Mouse (Mus musculus) MEL (cell line): ENCODE measurements around the gene Fus. TPM values are rescaled to one million over a fixed set of nuclear protein-coding genes. Genes with fewer than 3 reads are reported as not detected.

Experiments used
- DNase-seq: peaks from one replicate; pipeline ENCODE4 v3.0.0; 2011; ENCODE audit warnings: low read depth, low spot score
- H3K27ac ChIP-seq: 2 replicates; pipeline ENCODE4 v1.5.1; 2012; ENCODE audit warnings: low read depth, mild to moderate bottlenecking, control low read depth, low read length, moderate library complexity; ENCODE audit not compliant: control insufficient read depth
- H3K27me3 ChIP-seq, 2 experiments: fragments of 150-350 bp in 1 of 2; sonication (generic) in 1 of 2; 2 replicates each; pipeline ENCODE4 v1.6.1; 2012; ENCODE audit warnings: low read length in 2 of 2, mild to moderate bottlenecking in 2 of 2, improper control_type of control experiment in 1 of 2, moderate library complexity in 1 of 2; ENCODE audit not compliant: insufficient read depth in 2 of 2, control insufficient read depth in 1 of 2
- H3K36me3 ChIP-seq, 2 experiments: 2 replicates each; pipeline ENCODE4 v1.6.1; 2012 to 2014; ENCODE audit warnings: low read length in 2 of 2, improper control_type of control experiment in 1 of 2, inconsistent platforms in 1 of 2, mild to moderate bottlenecking in 1 of 2; ENCODE audit not compliant: insufficient read depth in 2 of 2, control insufficient read depth in 1 of 2
- H3K4me1 ChIP-seq, 2 experiments: fragments of 150-350 bp in 1 of 2; sonication (generic) in 1 of 2; 2 replicates each; pipeline ENCODE4 v1.6.1; 2012; ENCODE audit warnings: low read length in 2 of 2, improper control_type of control experiment in 1 of 2, mild to moderate bottlenecking in 1 of 2; ENCODE audit not compliant: insufficient read depth in 2 of 2, control insufficient read depth in 1 of 2
- H3K4me3 ChIP-seq, 2 experiments: fragments of 150-350 bp in 1 of 2; sonication (generic) in 1 of 2; 2 replicates each; pipeline ENCODE4 v1.5.1; 2012; ENCODE audit warnings: low read depth in 2 of 2, low read length in 2 of 2, mild to moderate bottlenecking in 2 of 2, moderate library complexity in 2 of 2, control low read depth in 1 of 2, improper control_type of control experiment in 1 of 2; ENCODE audit not compliant: control insufficient read depth in 1 of 2, insufficient read depth in 1 of 2
- H3K79me2 ChIP-seq: 2 replicates; pipeline ENCODE4 v1.6.1; 2012; ENCODE audit warnings: mild to moderate bottlenecking, low read length, moderate library complexity; ENCODE audit not compliant: control insufficient read depth, poor library complexity, insufficient read depth
- H3K9ac ChIP-seq: 2 replicates; pipeline ENCODE4 v1.6.1; 2012; ENCODE audit warnings: low read depth, mild to moderate bottlenecking, control low read depth, low read length, moderate library complexity; ENCODE audit not compliant: control insufficient read depth, poor library complexity, severe bottlenecking
- H3K9me3 ChIP-seq: fragments of 150-350 bp; sonication (generic); replicated peaks from 2 replicates; pipeline ENCODE4 v1.6.1; 2012; ENCODE audit warnings: mild to moderate bottlenecking, low read length, improper control_type of control experiment, moderate library complexity; ENCODE audit not compliant: insufficient read depth
- BHLHE40 ChIP-seq: IDR thresholded peaks from 2 replicates; pipeline ENCODE4 v1.6.1; 2012; ENCODE audit warnings: low read depth, mild to moderate bottlenecking, inconsistent platforms, low read length, improper control_type of control experiment, borderline replicate concordance
- CHD1 ChIP-seq: IDR thresholded peaks from 2 replicates; pipeline ENCODE4 v1.6.1; 2012; ENCODE audit warnings: low read depth, mild to moderate bottlenecking, inconsistent platforms, low read length, improper control_type of control experiment
- CTCF ChIP-seq, 3 experiments: IDR thresholded peaks in 2 of 3; conservative IDR thresholded peaks in 1 of 3; 2 replicates each; pipeline ENCODE4 v1.5.1; 2011 to 2012; ENCODE audit warnings: low read length in 3 of 3, low read depth in 2 of 3, mild to moderate bottlenecking in 2 of 3, improper control_type of control experiment in 1 of 3, inconsistent platforms in 1 of 3, mixed read lengths in 1 of 3, moderate library complexity in 1 of 3; ENCODE audit not compliant: control insufficient read depth in 1 of 3, insufficient read depth in 1 of 3, poor library complexity in 1 of 3, severe bottlenecking in 1 of 3
- E2F4 ChIP-seq: IDR thresholded peaks from 2 replicates; pipeline ENCODE4 v1.6.1; 2011; ENCODE audit warnings: low read depth, low read length, improper control_type of control experiment, borderline replicate concordance
- EP300 ChIP-seq, 2 experiments: IDR thresholded peaks; 2 replicates each; pipeline ENCODE4 v1.6.1; 2011; ENCODE audit warnings: improper control_type of control experiment in 2 of 2, low read length in 2 of 2, low read depth in 1 of 2, mild to moderate bottlenecking in 1 of 2
- ETS1 ChIP-seq: IDR thresholded peaks from 2 replicates; pipeline ENCODE4 v1.6.1; 2012; ENCODE audit warnings: low read depth, mild to moderate bottlenecking, inconsistent platforms, low read length, improper control_type of control experiment, moderate library complexity
- GATA1 ChIP-seq: IDR thresholded peaks from 2 replicates; pipeline ENCODE4 v1.6.1; 2011; ENCODE audit warnings: low read depth, low read length, improper control_type of control experiment
- HCFC1 ChIP-seq: IDR thresholded peaks from 2 replicates; pipeline ENCODE4 v1.6.1; 2012; ENCODE audit warnings: low read depth, mild to moderate bottlenecking, inconsistent platforms, low read length, improper control_type of control experiment, moderate library complexity
- KAT2A ChIP-seq: conservative IDR thresholded peaks from 2 replicates; pipeline ENCODE4 v1.6.1; 2012; ENCODE audit warnings: low read depth, low read length, improper control_type of control experiment, inconsistent platforms
- MAX ChIP-seq: IDR thresholded peaks from 2 replicates; pipeline ENCODE4 v1.6.1; 2011; ENCODE audit warnings: low read length, improper control_type of control experiment
- NELFE ChIP-seq: IDR thresholded peaks from 2 replicates; pipeline ENCODE4 v1.6.1; 2011; ENCODE audit warnings: low read depth, low read length, improper control_type of control experiment
- POLR2AphosphoS2 ChIP-seq: IDR thresholded peaks from 2 replicates; pipeline ENCODE4 v1.6.1; 2011; ENCODE audit warnings: low read length, improper control_type of control experiment
- POLR2AphosphoS5 ChIP-seq: IDR thresholded peaks from 2 replicates; pipeline ENCODE4 v1.6.1; 2012; ENCODE audit warnings: low read depth, borderline replicate concordance, mild to moderate bottlenecking, inconsistent platforms, low read length, moderate library complexity, mixed read lengths
- RCOR1 ChIP-seq: IDR thresholded peaks from 2 replicates; pipeline ENCODE4 v1.6.1; 2012; ENCODE audit warnings: low read depth, mild to moderate bottlenecking, inconsistent platforms, low read length, improper control_type of control experiment
- SMC3 ChIP-seq: IDR thresholded peaks from 2 replicates; pipeline ENCODE4 v1.6.1; 2011; ENCODE audit warnings: low read depth, low read length, improper control_type of control experiment
- TBP ChIP-seq: IDR thresholded peaks from 2 replicates; pipeline ENCODE4 v1.8.0; 2011; ENCODE audit warnings: low read depth, low read length, improper control_type of control experiment
- UBTF ChIP-seq: IDR thresholded peaks from 2 replicates; pipeline ENCODE4 v1.6.1; 2012; ENCODE audit warnings: low read depth, mild to moderate bottlenecking, inconsistent platforms, low read length, improper control_type of control experiment, moderate library complexity, borderline replicate concordance; ENCODE audit not compliant: insufficient read depth
- ZC3H11A ChIP-seq: IDR thresholded peaks from 2 replicates; pipeline ENCODE4 v1.6.1; 2012; ENCODE audit warnings: low read depth, mild to moderate bottlenecking, inconsistent platforms, low read length, improper control_type of control experiment
- ZKSCAN1 ChIP-seq: IDR thresholded peaks from 2 replicates; pipeline ENCODE4 v1.6.1; 2012; ENCODE audit warnings: low read depth, mild to moderate bottlenecking, inconsistent platforms, low read length, improper control_type of control experiment, moderate library complexity
- polyA plus RNA-seq, 2 experiments: library from polyadenylated mRNA; stranded (reverse) in 1 of 2; unstranded in 1 of 2; fragments of >175 nt in 1 of 2; fragments of >200 nt in 1 of 2; gene quantifications; 2 replicates each; pipeline versions ENCODE4 v1.2.1 to v1.2.4; 2012; ENCODE audit warnings: low replicate concordance in 2 of 2, low read depth in 1 of 2; ENCODE audit not compliant: insufficient read length in 2 of 2, insufficient read depth in 1 of 2, missing spikeins in 1 of 2
- total RNA-seq: library from RNA; depleted of rRNA; stranded (reverse); fragments of 300-350 nt; gene quantifications from 2 replicates; pipeline ENCODE4 v1.2.3, GENCODE M21; 2012

Gene Fus
- total and polyA plus RNA-seq, 3 experiments, result 49.7 to 848 (median 346) TPM

DNA sequence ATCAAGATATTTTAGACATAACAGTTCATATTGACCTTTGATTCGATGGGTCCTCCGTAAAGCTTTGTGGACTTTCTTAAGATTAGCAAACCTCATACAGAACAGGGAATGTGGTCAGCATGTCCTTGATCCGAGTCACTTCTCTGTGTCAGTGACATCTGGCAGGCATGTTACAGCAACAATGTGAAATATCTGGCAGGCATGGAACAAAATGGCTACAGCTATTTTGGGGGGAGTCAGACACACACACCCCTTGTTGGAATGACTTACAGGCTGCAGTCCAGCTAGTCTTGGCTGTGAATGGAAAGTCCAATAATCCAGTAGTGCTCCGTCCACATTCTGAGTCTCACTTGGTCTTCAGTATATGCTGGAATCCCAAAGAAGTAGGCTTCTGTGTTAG, 56.3 kb downstream of the Fus start:
- TF ChIP-seq POLR2AphosphoS2 (no peak), ZKSCAN1 (no peak), UBTF (no peak), EP300 (IDR thresholded peaks at IDR 0.05; ENCODE audit: low read depth in 1 of 2, low read length in 2 of 2) (no peak), POLR2AphosphoS5 (no peak), SMC3 (no peak), CHD1 (no peak), ETS1 (no peak), ZC3H11A (no peak), E2F4 (no peak), MAX (no peak), TBP (no peak), NELFE (no peak), HCFC1 (no peak), CTCF (IDR thresholded peaks at IDR 0.05 in 2 of 3, conservative IDR thresholded peaks at IDR 0.05 in 1 of 3; ENCODE audit: control insufficient read depth in 1 of 3, insufficient read depth in 1 of 3, low read depth in 2 of 3, low read length in 3 of 3, poor library complexity in 1 of 3, severe bottlenecking in 1 of 3) (no peak), RCOR1 (no peak), KAT2A (no peak)
- Histone ChIP-seq H3K27ac (no peak overlapping the region), H3K4me1 (peaks cover 0 to 4% of the 10 kb centered on the region in 2 experiments; a peak in 1 of 4 replicates), H3K79me2 (no peaks in the 10 kb centered on the region), H3K9ac (no peak overlapping the region), H3K4me3 (no peak overlapping the region), H3K36me3 (no peaks in the 10 kb centered on the region), H3K27me3 (no peaks in the 10 kb centered on the region), H3K9me3 (no peaks in the 10 kb centered on the region)
- DNase-seq, result no peak

DNA sequence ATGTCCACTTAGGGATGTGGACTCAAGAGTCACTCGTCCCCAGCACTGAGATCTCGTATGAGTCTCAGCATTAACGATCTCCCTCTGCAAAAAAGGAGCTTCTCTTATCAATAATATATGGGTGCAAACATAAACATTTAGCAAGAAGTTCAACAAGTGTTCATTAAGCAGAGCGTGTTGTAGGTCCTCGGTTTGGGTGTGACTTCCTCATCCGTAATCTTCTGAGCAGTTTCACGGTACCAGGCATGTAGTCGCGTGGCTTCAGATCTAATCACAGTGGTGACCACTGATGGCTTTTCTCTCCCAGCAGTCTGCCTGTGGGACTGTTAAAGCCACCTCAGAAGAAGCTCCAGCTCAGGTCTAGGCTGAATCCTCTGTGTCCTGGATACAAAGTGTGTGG, 57.1 kb downstream of the Fus start:
- peaks cover 0 to 4% of the 10 kb centered on the region in 2 experiments; a peak in 1 of 4 replicates for H3K4me1 ChIP-seq
- TF ChIP-seq GATA1 (no peak), BHLHE40 (peak; percentile 60; the same call in 1 of the 2 replicates)
- no peaks in the 10 kb centered on the region for H3K9me3 ChIP-seq
- H3K27me3 ChIP-seq, result no peaks in the 10 kb centered on the region
- no peak overlapping the region for H3K27ac ChIP-seq
- DNase-seq, result peak; percentile 38
- H3K79me2 ChIP-seq, result no peaks in the 10 kb centered on the region
- H3K36me3 ChIP-seq, result no peaks in the 10 kb centered on the region
- H3K9ac ChIP-seq, result no peak overlapping the region
- no peak overlapping the region for H3K4me3 ChIP-seq
